Mouse (Mus musculus): ENCODE measurements around the gene Zeb2. TPM values are rescaled to one million over a fixed set of nuclear protein-coding genes. Genes with fewer than 3 reads are reported as not detected.

Gene Zeb2
- polyA plus RNA-seq, 1 experiment from 2014 or later = 84.3 TPM

- no peak overlapping the region for H3K27ac ChIP-seq (ENCODE audit: low read length)
- WGBS = 48% methylated on average over 2 of the region's 2 CpGs
- H3K9ac ChIP-seq (ENCODE audit: low read length) = no peak overlapping the region
- no peaks in the 10 kb centered on the region for H3K9me3 ChIP-seq (ENCODE audit: control insufficient read depth, low read length)
- H3K4me1 ChIP-seq (replicated peaks; ENCODE audit: control insufficient read depth, insufficient read depth, low read length) = no peaks in the 10 kb centered on the region
- H3K36me3 ChIP-seq (ENCODE audit: control insufficient read depth, insufficient read depth, low read length) = no peaks in the 10 kb centered on the region
- H3K4me3 ChIP-seq (ENCODE audit: low read length) = no peak overlapping the region
- H3K27me3 ChIP-seq (ENCODE audit: control insufficient read depth, insufficient read depth, low read depth, low read length) = no peaks in the 10 kb centered on the region
- no peak overlapping the region for H3K4me2 ChIP-seq (ENCODE audit: low read depth, low read length)
- no peak for ATAC-seq (ENCODE audit: low read depth)
These were observed 148.0 kb downstream of the Zeb2 start for GRCm38 (mm10) chr2:44969226-44969625.

DNA sequence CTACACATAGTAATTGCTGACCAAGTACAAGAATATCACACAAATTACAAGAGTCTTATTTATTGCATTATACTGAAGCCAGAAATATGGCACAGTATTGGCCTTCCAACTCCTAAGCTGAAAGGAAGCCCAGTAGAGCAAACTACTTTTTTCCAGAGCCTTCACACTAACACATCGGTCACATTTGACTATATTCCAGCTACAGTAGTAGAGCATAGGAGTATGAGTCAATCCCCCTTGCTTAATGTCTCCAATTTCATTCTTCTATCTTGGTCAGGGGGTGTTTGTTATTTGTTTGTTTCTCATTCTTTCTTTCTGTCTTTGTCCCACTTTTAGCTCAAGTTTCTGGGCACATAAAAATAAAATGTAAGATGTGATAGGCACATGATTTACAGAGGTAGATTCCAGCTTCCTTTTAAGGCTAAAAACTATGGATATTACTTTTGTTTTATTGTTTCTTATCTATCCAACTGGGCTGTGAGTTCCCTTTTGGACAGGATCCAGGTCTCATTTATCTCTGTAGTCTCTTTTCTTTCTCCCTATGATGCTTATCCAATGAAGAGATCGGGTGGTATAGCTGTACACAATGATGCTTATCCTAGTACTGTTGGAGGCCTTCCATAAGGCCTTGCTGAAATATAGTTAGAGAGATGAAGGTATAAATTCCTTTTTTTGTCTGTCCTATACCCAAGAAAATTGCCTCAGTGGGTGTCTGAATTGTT is 151.2 kb downstream of the Zeb2 start:
- H3K9ac ChIP-seq (ENCODE audit: low read length) = no peak overlapping the region
- WGBS = 50% methylated on average over 2 of the region's 2 CpGs
- peak; percentile 53; the same call in 1 of the 2 replicates for ATAC-seq (ENCODE audit: low read depth)

GRCm38 (mm10) chr2:44962620-44963019 is 154.6 kb downstream of the Zeb2 start:
- H3K27ac ChIP-seq (ENCODE audit: low read length) = no peak overlapping the region
- 91% methylated on average over 5 of the region's 5 CpGs for whole genome bisulfite sequencing

More for the DNA sequence above, 151.2 kb downstream of the Zeb2 start:
- no peaks in the 10 kb centered on the region for H3K4me1 ChIP-seq (replicated peaks; ENCODE audit: control insufficient read depth, insufficient read depth, low read length)
- H3K27ac ChIP-seq (ENCODE audit: low read length) = no peak overlapping the region
- H3K4me2 ChIP-seq (ENCODE audit: low read depth, low read length) = no peak overlapping the region
- H3K36me3 ChIP-seq (ENCODE audit: control insufficient read depth, insufficient read depth, low read length) = no peaks in the 10 kb centered on the region
- no peak overlapping the region for H3K4me3 ChIP-seq (ENCODE audit: low read length)
- no peaks in the 10 kb centered on the region for H3K9me3 ChIP-seq (ENCODE audit: control insufficient read depth, low read length)
- H3K27me3 ChIP-seq (ENCODE audit: control insufficient read depth, insufficient read depth, low read depth, low read length) = no peaks in the 10 kb centered on the region

DNA sequence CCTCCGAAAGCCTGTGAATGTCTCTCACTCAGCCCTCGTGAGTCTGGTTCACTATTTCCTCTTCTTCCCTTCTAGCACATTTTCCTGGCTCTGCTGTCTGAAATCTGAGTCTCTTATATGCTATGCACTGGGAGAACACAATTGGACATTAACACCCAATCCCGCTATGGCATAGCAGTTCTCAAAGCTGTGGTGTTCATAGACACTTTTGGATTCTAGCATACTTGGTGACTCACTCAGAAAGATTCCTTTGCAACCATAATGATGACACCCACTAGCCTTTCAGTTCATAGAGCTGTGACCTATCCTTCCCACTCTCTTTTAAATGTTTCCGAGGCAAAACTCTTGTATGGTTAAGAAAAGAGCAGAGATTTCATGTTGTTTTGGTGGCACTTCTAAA is 156.0 kb downstream of the Zeb2 start:
- 86% methylated on average over 4 of the region's 4 CpGs for WGBS

More at GRCm38 (mm10) chr2:44962620-44963019, 154.6 kb downstream of the Zeb2 start:
- no peaks in the 10 kb centered on the region for H3K36me3 ChIP-seq (ENCODE audit: control insufficient read depth, insufficient read depth, low read length)
- no peak overlapping the region for H3K4me2 ChIP-seq (ENCODE audit: low read depth, low read length)
- no peak for ATAC-seq (ENCODE audit: low read depth)
- no peaks in the 10 kb centered on the region for H3K4me1 ChIP-seq (replicated peaks; ENCODE audit: control insufficient read depth, insufficient read depth, low read length)
- H3K9me3 ChIP-seq (ENCODE audit: control insufficient read depth, low read length) = no peaks in the 10 kb centered on the region
- no peak overlapping the region for H3K9ac ChIP-seq (ENCODE audit: low read length)
- no peaks in the 10 kb centered on the region for H3K27me3 ChIP-seq (ENCODE audit: control insufficient read depth, insufficient read depth, low read depth, low read length)
- H3K4me3 ChIP-seq (ENCODE audit: low read length) = no peak overlapping the region

DNA sequence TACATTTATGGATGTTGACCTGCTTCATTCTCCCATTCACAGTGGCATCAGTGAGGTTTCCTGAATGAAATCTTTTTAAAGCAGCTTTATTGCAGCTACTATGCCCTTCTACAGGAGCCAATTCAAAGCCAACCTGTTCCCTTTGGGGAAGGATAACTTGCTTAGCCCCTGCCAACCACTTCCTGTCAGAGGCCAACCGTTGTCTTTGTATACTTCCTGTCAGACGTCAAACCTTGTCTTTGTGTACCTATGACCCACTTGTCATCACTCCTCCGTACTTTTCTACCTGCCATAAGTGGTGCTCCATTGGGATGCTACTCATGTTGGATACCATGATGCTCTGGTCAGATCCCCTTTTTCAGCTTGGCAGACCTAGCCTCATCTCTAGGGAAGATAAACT is 156.6 kb downstream of the Zeb2 start:
- no peaks in the 10 kb centered on the region for H3K36me3 ChIP-seq (ENCODE audit: control insufficient read depth, insufficient read depth, low read length)
- no peak overlapping the region for H3K9ac ChIP-seq (ENCODE audit: low read length)
- no peaks in the 10 kb centered on the region; the same call in 1 of the 2 replicates for H3K4me1 ChIP-seq (replicated peaks; ENCODE audit: control insufficient read depth, insufficient read depth, low read length)
- no peak overlapping the region for H3K4me3 ChIP-seq (ENCODE audit: low read length)
- H3K9me3 ChIP-seq (ENCODE audit: control insufficient read depth, low read length) = no peaks in the 10 kb centered on the region
- no peak overlapping the region for H3K27ac ChIP-seq (ENCODE audit: low read length)
- ATAC-seq (ENCODE audit: low read depth) = no peak
- no peaks in the 10 kb centered on the region for H3K27me3 ChIP-seq (ENCODE audit: control insufficient read depth, insufficient read depth, low read depth, low read length)
- H3K4me2 ChIP-seq (ENCODE audit: low read depth, low read length) = no peak overlapping the region
- 41% methylated on average over 3 of the region's 3 CpGs for WGBS

More for the DNA sequence above, 156.0 kb downstream of the Zeb2 start:
- H3K27me3 ChIP-seq (ENCODE audit: control insufficient read depth, insufficient read depth, low read depth, low read length) = no peaks in the 10 kb centered on the region
- no peaks in the 10 kb centered on the region for H3K9me3 ChIP-seq (ENCODE audit: control insufficient read depth, low read length)
- no peak overlapping the region for H3K27ac ChIP-seq (ENCODE audit: low read length)
- no peak overlapping the region for H3K9ac ChIP-seq (ENCODE audit: low read length)
- no peak overlapping the region for H3K4me3 ChIP-seq (ENCODE audit: low read length)
- no peak for ATAC-seq (ENCODE audit: low read depth)
- no peak overlapping the region for H3K4me2 ChIP-seq (ENCODE audit: low read depth, low read length)
- H3K36me3 ChIP-seq (ENCODE audit: control insufficient read depth, insufficient read depth, low read length) = no peaks in the 10 kb centered on the region
- no peaks in the 10 kb centered on the region; the same call in 1 of the 2 replicates for H3K4me1 ChIP-seq (replicated peaks; ENCODE audit: control insufficient read depth, insufficient read depth, low read length)

- no peak for ATAC-seq (ENCODE audit: low read depth)
- Histone ChIP-seq H3K4me3 (ENCODE audit: low read length) (no peak overlapping the region), H3K4me1 (replicated peaks; ENCODE audit: control insufficient read depth, insufficient read depth, low read length) (peaks cover 6% of the 10 kb centered on the region; the same call in 1 of the 2 replicates), H3K4me2 (ENCODE audit: low read depth, low read length) (no peak overlapping the region), H3K36me3 (ENCODE audit: control insufficient read depth, insufficient read depth, low read length) (no peaks in the 10 kb centered on the region), H3K27me3 (ENCODE audit: control insufficient read depth, insufficient read depth, low read depth, low read length) (no peaks in the 10 kb centered on the region), H3K9ac (ENCODE audit: low read length) (no peak overlapping the region), H3K27ac (ENCODE audit: low read length) (no peak overlapping the region), H3K9me3 (ENCODE audit: control insufficient read depth, low read length) (no peaks in the 10 kb centered on the region)
- 90% methylated on average over 1 of the region's 1 CpGs for WGBS
These were observed 159.8 kb downstream of the Zeb2 start for GRCm38 (mm10) chr2:44957329-44957797.

DNA sequence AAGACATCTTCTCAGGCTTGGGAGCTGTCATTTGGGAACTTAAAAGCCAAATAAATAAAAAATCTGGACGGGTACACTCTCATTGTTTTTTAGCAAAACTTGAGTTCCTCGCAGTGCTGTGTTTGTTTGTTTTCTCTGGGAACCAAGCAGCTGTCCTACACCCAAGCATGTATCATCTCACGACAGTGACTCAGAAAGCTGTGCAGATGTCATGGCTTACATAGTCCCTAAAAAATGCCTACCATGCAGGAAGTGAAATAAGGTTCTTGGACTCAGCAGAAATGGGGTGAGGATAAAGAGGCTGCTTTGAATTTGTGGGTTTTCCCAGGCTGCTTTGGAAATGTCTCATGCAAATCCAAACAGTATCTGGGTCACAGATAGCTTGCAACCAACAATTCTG is 161.0 kb downstream of the Zeb2 start:
- 26% methylated on average over 3 of the region's 3 CpGs for WGBS
- H3K9me3 ChIP-seq (ENCODE audit: control insufficient read depth, low read length) = no peaks in the 10 kb centered on the region
- ATAC-seq (ENCODE audit: low read depth) = peak; percentile 74
- no peaks in the 10 kb centered on the region for H3K36me3 ChIP-seq (ENCODE audit: control insufficient read depth, insufficient read depth, low read length)
- H3K4me3 ChIP-seq (ENCODE audit: low read length) = no peak overlapping the region
- no peak overlapping the region for H3K9ac ChIP-seq (ENCODE audit: low read length)
- H3K27ac ChIP-seq (ENCODE audit: low read length) = peak overlapping the region; percentile 9; the same call in 1 of the 2 replicates
- no peak overlapping the region for H3K4me2 ChIP-seq (ENCODE audit: low read depth, low read length)
- no peaks in the 10 kb centered on the region for H3K27me3 ChIP-seq (ENCODE audit: control insufficient read depth, insufficient read depth, low read depth, low read length)
- peaks cover 6% of the 10 kb centered on the region; the same call in 1 of the 2 replicates for H3K4me1 ChIP-seq (replicated peaks; ENCODE audit: control insufficient read depth, insufficient read depth, low read length)

DNA sequence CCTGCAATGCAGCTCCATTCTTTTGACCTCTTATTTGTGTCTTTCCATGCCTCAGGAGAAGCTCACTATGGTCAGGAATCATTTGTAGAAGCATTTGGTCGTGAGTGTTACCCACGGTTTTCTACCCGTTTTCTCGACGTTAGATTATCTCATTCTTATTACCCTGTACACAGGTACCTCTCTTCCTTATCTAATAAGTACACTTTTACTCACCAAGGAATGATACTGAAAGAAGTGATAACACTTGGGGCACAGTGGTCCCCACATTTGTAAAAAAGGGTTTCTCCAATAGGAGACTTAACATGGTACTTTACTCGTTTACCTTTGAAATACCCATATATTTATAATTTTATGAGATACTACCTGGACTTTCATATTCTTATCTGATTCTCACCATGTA is 161.7 kb downstream of the Zeb2 start:
- Histone ChIP-seq H3K4me2 (ENCODE audit: low read depth, low read length) (no peak overlapping the region), H3K9me3 (ENCODE audit: control insufficient read depth, low read length) (no peaks in the 10 kb centered on the region), H3K9ac (ENCODE audit: low read length) (no peak overlapping the region), H3K4me3 (ENCODE audit: low read length) (no peak overlapping the region), H3K36me3 (ENCODE audit: control insufficient read depth, insufficient read depth, low read length) (no peaks in the 10 kb centered on the region), H3K27me3 (ENCODE audit: control insufficient read depth, insufficient read depth, low read depth, low read length) (no peaks in the 10 kb centered on the region), H3K27ac (ENCODE audit: low read length) (no peak overlapping the region), H3K4me1 (replicated peaks; ENCODE audit: control insufficient read depth, insufficient read depth, low read length) (peaks cover 6% of the 10 kb centered on the region; the same call in 1 of the 2 replicates)
- WGBS = 79% methylated on average over 6 of the region's 6 CpGs
- no peak for ATAC-seq (ENCODE audit: low read depth)

- no peaks in the 10 kb centered on the region for H3K9me3 ChIP-seq (ENCODE audit: control insufficient read depth, low read length)
- no peak overlapping the region for H3K9ac ChIP-seq (ENCODE audit: low read length)
- no peak overlapping the region for H3K4me3 ChIP-seq (ENCODE audit: low read length)
- WGBS = 50% methylated on average over 1 of the region's 1 CpGs
- no peaks in the 10 kb centered on the region for H3K36me3 ChIP-seq (ENCODE audit: control insufficient read depth, insufficient read depth, low read length)
- H3K27me3 ChIP-seq (ENCODE audit: control insufficient read depth, insufficient read depth, low read depth, low read length) = no peaks in the 10 kb centered on the region
- no peak overlapping the region for H3K4me2 ChIP-seq (ENCODE audit: low read depth, low read length)
- ATAC-seq (ENCODE audit: low read depth) = no peak
- peaks cover 6% of the 10 kb centered on the region; the same call in 1 of the 2 replicates for H3K4me1 ChIP-seq (replicated peaks; ENCODE audit: control insufficient read depth, insufficient read depth, low read length)
- no peak overlapping the region for H3K27ac ChIP-seq (ENCODE audit: low read length)
These were observed 163.0 kb downstream of the Zeb2 start for GRCm38 (mm10) chr2:44954180-44954579.
